Mouse (Mus musculus) MEL (cell line): ENCODE results near the gene Sp8. TPM values are rescaled to one million over a fixed set of nuclear protein-coding genes. Genes with fewer than 3 reads are reported as not detected.

ENCODE experiments used
- DNase-seq: peaks from one replicate; pipeline ENCODE4 v3.0.0; 2011; ENCODE audit warnings: low read depth, low spot score
- H3K27ac ChIP-seq: 2 replicates; pipeline ENCODE4 v1.5.1; 2012; ENCODE audit warnings: low read depth, mild to moderate bottlenecking, control low read depth, low read length, moderate library complexity; ENCODE audit not compliant: control insufficient read depth
- H3K27me3 ChIP-seq, 2 experiments: fragments of 150-350 bp in 1 of 2; sonication (generic) in 1 of 2; 2 replicates each; pipeline ENCODE4 v1.6.1; 2012; ENCODE audit warnings: low read length in 2 of 2, mild to moderate bottlenecking in 2 of 2, improper control_type of control experiment in 1 of 2, moderate library complexity in 1 of 2; ENCODE audit not compliant: insufficient read depth in 2 of 2, control insufficient read depth in 1 of 2
- H3K36me3 ChIP-seq, 2 experiments: 2 replicates each; pipeline ENCODE4 v1.6.1; 2012 to 2014; ENCODE audit warnings: low read length in 2 of 2, improper control_type of control experiment in 1 of 2, inconsistent platforms in 1 of 2, mild to moderate bottlenecking in 1 of 2; ENCODE audit not compliant: insufficient read depth in 2 of 2, control insufficient read depth in 1 of 2
- H3K4me1 ChIP-seq, 2 experiments: fragments of 150-350 bp in 1 of 2; sonication (generic) in 1 of 2; 2 replicates each; pipeline ENCODE4 v1.6.1; 2012; ENCODE audit warnings: low read length in 2 of 2, improper control_type of control experiment in 1 of 2, mild to moderate bottlenecking in 1 of 2; ENCODE audit not compliant: insufficient read depth in 2 of 2, control insufficient read depth in 1 of 2
- H3K4me3 ChIP-seq, 2 experiments: fragments of 150-350 bp in 1 of 2; sonication (generic) in 1 of 2; 2 replicates each; pipeline ENCODE4 v1.5.1; 2012; ENCODE audit warnings: low read depth in 2 of 2, low read length in 2 of 2, mild to moderate bottlenecking in 2 of 2, moderate library complexity in 2 of 2, control low read depth in 1 of 2, improper control_type of control experiment in 1 of 2; ENCODE audit not compliant: control insufficient read depth in 1 of 2, insufficient read depth in 1 of 2
- H3K79me2 ChIP-seq: 2 replicates; pipeline ENCODE4 v1.6.1; 2012; ENCODE audit warnings: mild to moderate bottlenecking, low read length, moderate library complexity; ENCODE audit not compliant: control insufficient read depth, poor library complexity, insufficient read depth
- H3K9ac ChIP-seq: 2 replicates; pipeline ENCODE4 v1.6.1; 2012; ENCODE audit warnings: low read depth, mild to moderate bottlenecking, control low read depth, low read length, moderate library complexity; ENCODE audit not compliant: control insufficient read depth, poor library complexity, severe bottlenecking
- H3K9me3 ChIP-seq: fragments of 150-350 bp; sonication (generic); replicated peaks from 2 replicates; pipeline ENCODE4 v1.6.1; 2012; ENCODE audit warnings: mild to moderate bottlenecking, low read length, improper control_type of control experiment, moderate library complexity; ENCODE audit not compliant: insufficient read depth
- BHLHE40 ChIP-seq: IDR thresholded peaks from 2 replicates; pipeline ENCODE4 v1.6.1; 2012; ENCODE audit warnings: low read depth, mild to moderate bottlenecking, inconsistent platforms, low read length, improper control_type of control experiment, borderline replicate concordance
- CHD2 ChIP-seq: IDR thresholded peaks from 2 replicates; pipeline ENCODE4 v1.6.1; 2011; ENCODE audit warnings: low read length, improper control_type of control experiment
- CTCF ChIP-seq, 3 experiments: IDR thresholded peaks in 2 of 3; conservative IDR thresholded peaks in 1 of 3; 2 replicates each; pipeline ENCODE4 v1.5.1; 2011 to 2012; ENCODE audit warnings: low read length in 3 of 3, low read depth in 2 of 3, mild to moderate bottlenecking in 2 of 3, improper control_type of control experiment in 1 of 3, inconsistent platforms in 1 of 3, mixed read lengths in 1 of 3, moderate library complexity in 1 of 3; ENCODE audit not compliant: control insufficient read depth in 1 of 3, insufficient read depth in 1 of 3, poor library complexity in 1 of 3, severe bottlenecking in 1 of 3
- ETS1 ChIP-seq: IDR thresholded peaks from 2 replicates; pipeline ENCODE4 v1.6.1; 2012; ENCODE audit warnings: low read depth, mild to moderate bottlenecking, inconsistent platforms, low read length, improper control_type of control experiment, moderate library complexity
- HCFC1 ChIP-seq: IDR thresholded peaks from 2 replicates; pipeline ENCODE4 v1.6.1; 2012; ENCODE audit warnings: low read depth, mild to moderate bottlenecking, inconsistent platforms, low read length, improper control_type of control experiment, moderate library complexity
- JUND ChIP-seq: IDR thresholded peaks from 2 replicates; pipeline ENCODE4 v1.6.1; 2011; ENCODE audit warnings: low read depth, mild to moderate bottlenecking, improper control_type of control experiment, low read length
- MEF2A ChIP-seq: IDR thresholded peaks from 2 replicates; pipeline ENCODE4 v1.6.1; 2014; ENCODE audit warnings: low read depth, mild to moderate bottlenecking, inconsistent platforms, low read length, improper control_type of control experiment; ENCODE audit not compliant: poor library complexity, insufficient replicate concordance, severe bottlenecking; ENCODE audit errors: extremely low read depth
- MYB ChIP-seq: IDR thresholded peaks from 2 replicates; pipeline ENCODE4 v1.6.1; 2011; ENCODE audit warnings: mild to moderate bottlenecking, low read depth, low read length, improper control_type of control experiment
- MYC ChIP-seq: IDR thresholded peaks from 2 replicates; pipeline ENCODE4 v1.6.1; 2011; ENCODE audit warnings: low read depth, mild to moderate bottlenecking, low read length, improper control_type of control experiment, moderate library complexity
- NRF1 ChIP-seq: IDR thresholded peaks from 2 replicates; pipeline ENCODE4 v1.6.1; 2014; ENCODE audit warnings: low read depth, mild to moderate bottlenecking, inconsistent platforms, low read length, improper control_type of control experiment, moderate library complexity; ENCODE audit not compliant: poor library complexity, insufficient read depth, severe bottlenecking
- POLR2AphosphoS2 ChIP-seq: IDR thresholded peaks from 2 replicates; pipeline ENCODE4 v1.6.1; 2011; ENCODE audit warnings: low read length, improper control_type of control experiment
- POLR2AphosphoS5 ChIP-seq: IDR thresholded peaks from 2 replicates; pipeline ENCODE4 v1.6.1; 2012; ENCODE audit warnings: low read depth, borderline replicate concordance, mild to moderate bottlenecking, inconsistent platforms, low read length, moderate library complexity, mixed read lengths
- RAD21 ChIP-seq: IDR thresholded peaks from 2 replicates; pipeline ENCODE4 v1.6.1; 2011; ENCODE audit warnings: mild to moderate bottlenecking, low read depth, low read length, improper control_type of control experiment
- SMC3 ChIP-seq: IDR thresholded peaks from 2 replicates; pipeline ENCODE4 v1.6.1; 2011; ENCODE audit warnings: low read depth, low read length, improper control_type of control experiment
- UBTF ChIP-seq: IDR thresholded peaks from 2 replicates; pipeline ENCODE4 v1.6.1; 2012; ENCODE audit warnings: low read depth, mild to moderate bottlenecking, inconsistent platforms, low read length, improper control_type of control experiment, moderate library complexity, borderline replicate concordance; ENCODE audit not compliant: insufficient read depth
- USF1 ChIP-seq: IDR thresholded peaks from 2 replicates; pipeline ENCODE4 v1.6.1; 2014; ENCODE audit warnings: low read depth, mild to moderate bottlenecking, inconsistent platforms, low read length, improper control_type of control experiment, moderate library complexity
- USF2 ChIP-seq, 2 experiments: IDR thresholded peaks; 2 replicates each; pipeline ENCODE4 v1.6.1; 2011 to 2012; ENCODE audit warnings: improper control_type of control experiment in 2 of 2, low read length in 2 of 2, borderline replicate concordance in 1 of 2, inconsistent platforms in 1 of 2, low read depth in 1 of 2, mild to moderate bottlenecking in 1 of 2; ENCODE audit not compliant: insufficient read depth in 1 of 2
- ZC3H11A ChIP-seq: IDR thresholded peaks from 2 replicates; pipeline ENCODE4 v1.6.1; 2012; ENCODE audit warnings: low read depth, mild to moderate bottlenecking, inconsistent platforms, low read length, improper control_type of control experiment
- polyA plus RNA-seq, 2 experiments: library from polyadenylated mRNA; stranded (reverse) in 1 of 2; unstranded in 1 of 2; fragments of >175 nt in 1 of 2; fragments of >200 nt in 1 of 2; gene quantifications; 2 replicates each; pipeline versions ENCODE4 v1.2.1 to v1.2.4; 2012; ENCODE audit warnings: low replicate concordance in 2 of 2, low read depth in 1 of 2; ENCODE audit not compliant: insufficient read length in 2 of 2, insufficient read depth in 1 of 2, missing spikeins in 1 of 2
- total RNA-seq: library from RNA; depleted of rRNA; stranded (reverse); fragments of 300-350 nt; gene quantifications from 2 replicates; pipeline ENCODE4 v1.2.3, GENCODE M21; 2012; rRNA removed

Gene Sp8
- total RNA-seq = not detected in 2 replicates
- polyA plus RNA-seq = not detected

DNA sequence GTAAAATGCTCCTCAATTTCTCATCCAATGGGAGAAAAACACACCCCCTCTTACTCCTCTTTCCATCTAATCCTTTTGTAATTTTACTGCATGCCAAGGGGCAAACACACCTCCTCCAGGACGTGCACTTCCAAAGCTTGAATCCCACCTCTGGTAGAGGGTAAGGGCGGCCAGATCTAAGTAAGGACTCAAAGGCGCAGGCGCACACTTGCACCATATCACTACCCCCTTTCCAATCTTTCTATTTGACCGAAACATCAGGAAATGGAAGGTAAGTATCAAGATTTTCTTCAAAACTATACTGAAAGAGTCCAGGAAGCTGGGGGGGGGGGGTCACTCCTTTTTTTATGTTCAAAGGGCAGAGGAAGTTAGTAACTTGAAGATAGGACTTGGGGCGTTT is at the start of gene Sp8:
Gene Sp8 (plus strand): TSS at position 109 of the 400 bp plus-strand sequence.
- H3K27me3 ChIP-seq = no peaks in the 10 kb centered on the region
- no peaks in the 10 kb centered on the region for H3K4me1 ChIP-seq
- H3K4me3 ChIP-seq = no peak within 1 kb of the TSS
- H3K9ac ChIP-seq = no peak within 1 kb of the TSS
- DNase-seq = no peak
- no peaks in the 10 kb centered on the region for H3K9me3 ChIP-seq
- no peak within 1 kb of the TSS for H3K27ac ChIP-seq
- no peak for TF ChIP-seq SMC3
- TF ChIP-seq POLR2AphosphoS5 = no peak
- TF ChIP-seq JUND = no peak
- TF ChIP-seq ZC3H11A = no peak
- no peak for TF ChIP-seq BHLHE40
- TF ChIP-seq CTCF (IDR thresholded peaks at IDR 0.05 in 2 of 3, conservative IDR thresholded peaks at IDR 0.05 in 1 of 3; ENCODE audit: control insufficient read depth in 1 of 3, insufficient read depth in 1 of 3, low read depth in 2 of 3, low read length in 3 of 3, poor library complexity in 1 of 3, severe bottlenecking in 1 of 3) = no peak
- no peak for TF ChIP-seq CHD2
- no peak for TF ChIP-seq MEF2A
- no peak for TF ChIP-seq USF1
- no peak for TF ChIP-seq RAD21
- TF ChIP-seq MYB = no peak
- no peak for TF ChIP-seq ETS1
- TF ChIP-seq HCFC1 = no peak
- no peak for TF ChIP-seq POLR2AphosphoS2
- no peak for TF ChIP-seq UBTF
- no peak for TF ChIP-seq NRF1
- TF ChIP-seq USF2 (IDR thresholded peaks at IDR 0.05; ENCODE audit: borderline replicate concordance in 1 of 2, insufficient read depth in 1 of 2, low read depth in 1 of 2, low read length in 2 of 2) = no peak
- TF ChIP-seq, all 39 proteins: peak for 0
- Histone ChIP-seq H3K79me2 (no peaks in the 10 kb centered on the region), H3K36me3 (no peaks in the 10 kb centered on the region)

DNA sequence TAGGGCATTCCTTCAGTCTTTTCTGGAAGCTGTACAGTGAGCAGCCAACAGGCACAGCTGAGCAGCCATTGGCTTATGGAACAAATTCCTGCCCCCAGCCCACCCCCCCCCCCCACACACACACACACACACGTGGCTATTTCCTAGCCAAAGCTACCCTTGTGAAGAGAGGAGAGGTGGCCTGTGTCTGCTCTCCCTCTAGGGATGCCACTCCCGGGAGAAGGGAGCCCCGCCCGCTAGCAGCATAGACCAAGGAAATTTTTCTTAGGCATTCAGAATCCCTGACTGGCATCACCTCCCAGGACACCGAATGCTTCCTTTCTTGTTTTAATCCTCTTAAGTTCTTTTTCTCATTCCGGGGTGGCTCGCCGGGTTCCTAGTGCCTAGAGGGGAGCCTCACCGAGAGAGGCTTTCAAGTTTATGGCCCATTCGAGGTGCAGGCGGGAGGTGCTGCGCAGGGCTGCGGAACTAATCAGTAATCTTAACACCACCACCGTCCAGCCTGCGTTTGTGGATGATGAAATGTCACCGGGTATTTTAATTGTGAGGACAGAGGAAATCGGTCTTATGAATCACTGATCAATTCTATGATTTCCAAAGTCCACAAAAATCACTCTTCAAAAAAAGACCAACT is 34.7 kb upstream of the Sp8 start:
- TF ChIP-seq BHLHE40 (no peak), MYC (no peak), MEF2A (no peak)

More for the DNA sequence above, 34.7 kb upstream of the Sp8 start:
- no peaks in the 10 kb centered on the region for H3K4me1 ChIP-seq
- H3K9me3 ChIP-seq = no peaks in the 10 kb centered on the region
- H3K79me2 ChIP-seq = no peaks in the 10 kb centered on the region
- H3K27ac ChIP-seq = no peak overlapping the region
- no peak overlapping the region for H3K4me3 ChIP-seq
- no peaks in the 10 kb centered on the region for H3K27me3 ChIP-seq
- no peak for DNase-seq
- no peak overlapping the region for H3K9ac ChIP-seq
- no peaks in the 10 kb centered on the region for H3K36me3 ChIP-seq
